Mouse (Mus musculus) myocyte (in vitro differentiated cells): ENCODE results near the gene Itpa.

Experiments
- CEBPB ChIP-seq: IDR thresholded peaks from 2 replicates; pipeline ENCODE4 v1.6.1; 2011; ENCODE audit warnings: mild to moderate bottlenecking, moderate library complexity; ENCODE audit not compliant: poor library complexity, insufficient read depth, severe bottlenecking
- E2F4 ChIP-seq: IDR thresholded peaks from one replicate; pipeline ENCODE4 v1.6.1; 2011; ENCODE audit warnings: mild to moderate bottlenecking, control low read depth, moderate library complexity; ENCODE audit not compliant: insufficient read depth
- MAX ChIP-seq: IDR thresholded peaks from one replicate; pipeline ENCODE4 v1.6.1; 2011; ENCODE audit warnings: low read depth, mild to moderate bottlenecking, control low read depth
- MYOD1 ChIP-seq, 3 experiments: IDR thresholded peaks; one replicate each; pipeline ENCODE4 v1.6.1; 2011; ENCODE audit warnings: control low read depth in 2 of 3, low read depth in 2 of 3, mild to moderate bottlenecking in 2 of 3, moderate library complexity in 1 of 3; ENCODE audit not compliant: insufficient read length in 2 of 3, control insufficient read depth in 1 of 3
- MYOG ChIP-seq, 3 experiments: IDR thresholded peaks; one replicate each; pipeline ENCODE4 v1.6.1; 2011; ENCODE audit warnings: control low read depth in 2 of 3, low read depth in 2 of 3, mild to moderate bottlenecking in 2 of 3; ENCODE audit not compliant: insufficient read length in 2 of 3, control insufficient read depth in 1 of 3, insufficient read depth in 1 of 3
- POLR2A ChIP-seq: IDR thresholded peaks from one replicate; pipeline ENCODE4 v1.6.1; 2011; ENCODE audit warnings: low read depth, mild to moderate bottlenecking, control low read depth, moderate library complexity; ENCODE audit not compliant: insufficient read length
- POLR2AphosphoS2 ChIP-seq: IDR thresholded peaks from one replicate; pipeline ENCODE4 v1.6.1; 2011; ENCODE audit warnings: low read depth, control low read depth; ENCODE audit not compliant: insufficient read length
- REST ChIP-seq: IDR thresholded peaks from one replicate; pipeline ENCODE4 v1.6.1; 2011; ENCODE audit warnings: mild to moderate bottlenecking, control low read depth, moderate library complexity; ENCODE audit not compliant: insufficient read depth, insufficient read length
- SRF ChIP-seq: IDR thresholded peaks from one replicate; pipeline ENCODE4 v1.6.1; 2011; ENCODE audit warnings: low read depth; ENCODE audit not compliant: control insufficient read depth, insufficient read length
- TCF12 ChIP-seq: IDR thresholded peaks from one replicate; pipeline ENCODE4 v1.6.1; 2011; ENCODE audit warnings: mild to moderate bottlenecking, control low read depth; ENCODE audit not compliant: poor library complexity, insufficient read depth, severe bottlenecking
- TCF3 ChIP-seq: IDR thresholded peaks from one replicate; pipeline ENCODE4 v1.6.1; 2011; ENCODE audit warnings: low read depth, control low read depth; ENCODE audit not compliant: insufficient read length
- USF1 ChIP-seq: IDR thresholded peaks from one replicate; pipeline ENCODE4 v1.6.1; 2011; ENCODE audit warnings: low read depth, mild to moderate bottlenecking, control low read depth, moderate library complexity

GRCm38 (mm10) chr2:130653760-130654159 lies 13.7 kb upstream of the Itpa start:
- no peak for TF ChIP-seq POLR2A
- no peak for TF ChIP-seq E2F4
- no peak for TF ChIP-seq CEBPB
- TF ChIP-seq TCF12, result no peak
- TF ChIP-seq MYOD1 (IDR thresholded peaks at IDR 0.05; ENCODE audit: control insufficient read depth in 1 of 3, insufficient read length in 2 of 3, low read depth in 2 of 3), result no peak
- TF ChIP-seq USF1, result no peak
- TF ChIP-seq POLR2AphosphoS2, result no peak
- no peak for TF ChIP-seq MAX
- TF ChIP-seq MYOG (IDR thresholded peaks at IDR 0.05; ENCODE audit: control insufficient read depth in 1 of 3, insufficient read depth in 1 of 3, insufficient read length in 2 of 3, low read depth in 2 of 3), result no peak
- TF ChIP-seq SRF, result no peak
- TF ChIP-seq REST, result no peak
- TF ChIP-seq TCF3, result no peak
